Mouse (Mus musculus) liver, postnatal 0 days (tissue): Measurements from ENCODE around the gene Khk.

Source experiments
- CTCF ChIP-seq: sonication (generic); IDR thresholded peaks from 2 replicates; pipeline ENCODE4 v1.5.1; 2016; ENCODE audit warnings: antibody characterized with exemption, low read depth
- EP300 ChIP-seq: IDR thresholded peaks from 2 replicates; pipeline ENCODE4 v1.6.1; 2016; ENCODE audit warnings: antibody characterized with exemption, low read depth, mild to moderate bottlenecking

- TF ChIP-seq CTCF: peak; percentile 77
- TF ChIP-seq EP300: peak; percentile 73
These were observed 5.2 kb upstream of the Khk start for GRCm38 (mm10) chr5:30915974-30916433.
